Mouse (Mus musculus) thymus, adult 2 months (tissue): Measurements from ENCODE around the gene 2010111I01Rik. TPM values are rescaled to one million over a fixed set of nuclear protein-coding genes. Genes with fewer than 3 reads are reported as not detected.

Experiments used
- DNase-seq: peaks from one replicate; pipeline ENCODE4 v3.0.0; 2021
- H3K27ac ChIP-seq: fragments of 200-500 bp; 2 replicates; pipeline ENCODE4 v1.5.1; 2012; ENCODE audit warnings: low read length, control low read depth; ENCODE audit not compliant: control insufficient read depth, insufficient read depth
- H3K27me3 ChIP-seq: fragments of 200-500 bp; 2 replicates; pipeline ENCODE4 v1.6.1; 2012; ENCODE audit warnings: mild to moderate bottlenecking, low read length, moderate library complexity, mixed read lengths; ENCODE audit not compliant: control insufficient read depth, insufficient read depth
- H3K36me3 ChIP-seq: fragments of 200-500 bp; 2 replicates; pipeline ENCODE4 v1.6.1; 2012; ENCODE audit warnings: mild to moderate bottlenecking, low read length, moderate library complexity; ENCODE audit not compliant: control insufficient read depth, insufficient read depth
- H3K4me1 ChIP-seq: fragments of 200-500 bp; replicated peaks from 2 replicates; pipeline ENCODE4 v1.6.1; 2012; ENCODE audit warnings: low read length; ENCODE audit not compliant: control insufficient read depth, insufficient read depth
- H3K4me3 ChIP-seq: fragments of 200-500 bp; 2 replicates; pipeline ENCODE4 v1.5.1; 2012; ENCODE audit warnings: mild to moderate bottlenecking, low read length, control low read depth, moderate library complexity; ENCODE audit not compliant: control insufficient read depth, insufficient read depth
- CTCF ChIP-seq: fragments of 200-500 bp; IDR thresholded peaks from 2 replicates; pipeline ENCODE4 v1.5.1; 2012; ENCODE audit warnings: mild to moderate bottlenecking, control low read depth, low read length, moderate library complexity, borderline replicate concordance; ENCODE audit not compliant: control insufficient read depth, poor library complexity, insufficient read depth; ENCODE audit errors: extremely low read depth
- POLR2A ChIP-seq: fragments of 200-500 bp; IDR thresholded peaks from 2 replicates; pipeline ENCODE4 v1.6.1; 2012; ENCODE audit warnings: mild to moderate bottlenecking, low read length, control low read depth, moderate library complexity; ENCODE audit not compliant: control insufficient read depth, poor library complexity, insufficient read depth; ENCODE audit errors: extremely low read depth
- WGBS: fragments of 180-500 bp; shearing (Covaris S2); methylation state at CpG from one replicate; pipeline ENCODE4 v1.1.7; 2018; 5-methylcytosine and 5-hydroxymethylcytosine counted together
- polyA plus RNA-seq: library from polyadenylated mRNA; depleted of rRNA; stranded (reverse); fragments of >200 nt; gene quantifications from 2 replicates; pipeline ENCODE4 v1.2.3, GENCODE M21; 2012

Gene 2010111I01Rik
- polyA plus RNA-seq, 1 experiment: 61.4 TPM

- DNase-seq: peak; percentile 67
- no peaks in the 10 kb centered on the region for H3K27me3 ChIP-seq
- 57% methylated on average over 4 of the region's 4 CpGs for WGBS
- no peak overlapping the region for H3K27ac ChIP-seq
- H3K36me3 ChIP-seq: no peaks in the 10 kb centered on the region
- no peaks in the 10 kb centered on the region for H3K4me1 ChIP-seq
- H3K4me3 ChIP-seq: no peak overlapping the region
- TF ChIP-seq CTCF (no peak), POLR2A (no peak)
Observed at GRCm38 (mm10) chr13:63331379-63331778, 366.7 kb downstream of the 2010111I01Rik start.

DNA sequence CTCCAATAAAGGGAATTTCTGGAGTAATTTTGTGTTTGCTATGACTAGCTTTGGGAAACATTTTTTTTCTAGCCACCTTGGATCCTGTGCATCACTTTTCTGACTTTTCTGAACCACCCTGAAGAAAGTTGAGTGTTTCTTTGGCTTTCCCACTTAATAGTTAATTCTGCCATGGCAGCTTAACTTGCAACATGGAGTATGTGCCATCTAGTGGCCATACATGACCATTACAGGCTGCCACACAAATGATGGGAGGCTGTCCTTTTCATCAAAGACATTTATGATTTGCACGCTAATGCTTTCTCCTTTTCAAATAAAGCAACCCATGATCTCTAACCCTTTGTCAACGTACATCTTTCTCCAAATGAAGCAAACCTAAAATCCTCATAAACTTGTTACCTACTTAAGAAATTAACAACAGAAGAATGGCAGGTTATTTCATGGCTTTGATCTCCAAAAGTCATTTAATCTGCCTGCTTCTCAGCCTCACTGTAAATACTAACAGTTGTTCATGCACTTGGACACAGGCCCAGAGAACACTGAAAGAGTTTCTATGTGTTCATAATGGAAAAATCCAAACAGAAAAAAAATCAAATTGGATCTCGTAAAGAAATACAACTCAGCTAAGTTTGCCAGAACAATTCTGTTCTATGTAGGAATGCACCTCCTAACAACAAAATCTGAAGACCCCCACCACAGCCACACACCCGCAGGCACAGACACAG lies 368.0 kb downstream of the 2010111I01Rik start:
- Histone ChIP-seq H3K36me3 (no peaks in the 10 kb centered on the region), H3K4me3 (no peak overlapping the region), H3K4me1 (no peaks in the 10 kb centered on the region), H3K27ac (no peak overlapping the region), H3K27me3 (no peaks in the 10 kb centered on the region)
- TF ChIP-seq CTCF (no peak), POLR2A (no peak)
- DNase-seq: peak; percentile 65
- 53% methylated on average over 4 of the region's 4 CpGs for WGBS

DNA sequence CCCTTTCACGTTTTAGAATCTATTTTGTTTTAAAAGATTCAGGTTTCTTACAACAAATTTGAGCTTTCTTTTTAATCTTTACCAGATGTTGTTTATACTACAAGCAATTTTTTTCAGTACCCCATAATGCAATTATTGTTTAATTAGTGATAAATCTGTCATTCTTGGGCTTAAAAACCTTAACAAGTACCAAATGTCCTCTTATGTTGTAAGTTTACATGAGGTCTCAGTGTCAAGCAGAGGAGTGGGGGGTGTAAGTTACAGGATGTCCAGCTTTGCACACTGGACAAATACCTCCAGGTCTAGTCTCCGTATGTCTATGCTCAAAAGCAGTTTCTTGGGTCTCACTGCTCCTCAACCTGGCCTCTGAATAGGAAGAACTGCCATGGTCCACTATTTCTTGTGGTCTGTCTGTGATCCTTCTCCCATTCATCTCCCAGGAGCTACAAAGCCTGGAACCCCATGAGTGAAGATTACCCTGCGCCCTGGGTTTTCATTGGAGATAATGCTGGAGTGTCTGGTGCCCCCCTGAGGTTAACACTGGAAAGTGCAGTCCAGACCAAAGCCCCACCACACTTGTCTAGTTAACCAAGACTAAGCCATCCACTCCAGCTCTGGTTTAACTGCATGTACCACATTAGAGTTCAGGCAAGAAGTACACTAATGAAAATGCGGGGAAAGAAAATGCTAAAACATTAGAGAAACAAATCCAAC lies 370.9 kb downstream of the 2010111I01Rik start:
- no peak overlapping the region for H3K27ac ChIP-seq
- WGBS: 88% methylated on average over 4 of the region's 4 CpGs

GRCm38 (mm10) chr13:63336335-63336734 lies 371.6 kb downstream of the 2010111I01Rik start:
- TF ChIP-seq CTCF (no peak), POLR2A (no peak)
- Histone ChIP-seq H3K4me1 (no peaks in the 10 kb centered on the region), H3K27ac (no peak overlapping the region), H3K36me3 (no peaks in the 10 kb centered on the region), H3K27me3 (no peaks in the 10 kb centered on the region), H3K4me3 (no peak overlapping the region)
- DNase-seq: no peak
- WGBS: 94% methylated on average over 7 of the region's 7 CpGs

More for the DNA sequence above, 370.9 kb downstream of the 2010111I01Rik start:
- TF ChIP-seq CTCF (no peak), POLR2A (no peak)
- Histone ChIP-seq H3K4me1 (no peaks in the 10 kb centered on the region), H3K4me3 (no peak overlapping the region), H3K27me3 (no peaks in the 10 kb centered on the region), H3K36me3 (no peaks in the 10 kb centered on the region)
- DNase-seq: peak; percentile 47

- no peak overlapping the region for H3K4me3 ChIP-seq
- 96% methylated on average over 8 of the region's 8 CpGs for WGBS
- TF ChIP-seq POLR2A: no peak
- no peak for TF ChIP-seq CTCF
- H3K27ac ChIP-seq: no peak overlapping the region
- no peaks in the 10 kb centered on the region for H3K36me3 ChIP-seq
- no peaks in the 10 kb centered on the region for H3K4me1 ChIP-seq
- no peaks in the 10 kb centered on the region for H3K27me3 ChIP-seq
- DNase-seq: no peak
Observed at GRCm38 (mm10) chr13:63337239-63337960, 372.7 kb downstream of the 2010111I01Rik start.

DNA sequence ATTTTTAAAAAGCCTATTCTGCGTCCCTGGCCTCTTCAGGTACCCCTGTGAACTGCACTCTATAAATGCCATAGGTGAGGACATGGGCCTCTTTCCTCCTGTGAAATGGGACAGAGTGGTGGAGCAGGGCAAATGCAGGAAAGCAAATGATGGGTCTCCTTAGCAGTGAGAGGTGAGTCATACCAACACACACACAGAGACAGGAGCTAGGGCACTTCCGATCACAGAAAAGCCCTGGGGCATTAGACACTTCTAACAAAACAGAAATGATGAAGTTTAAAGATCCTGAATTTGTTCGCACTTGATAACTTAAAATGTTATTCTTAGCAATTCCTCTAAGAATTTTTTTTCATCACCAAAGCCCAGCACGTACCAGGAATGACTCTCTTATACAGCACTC lies 375.3 kb downstream of the 2010111I01Rik start:
- 95% methylated on average over 4 of the region's 4 CpGs for WGBS
- H3K4me3 ChIP-seq: no peak overlapping the region
- no peak overlapping the region for H3K27ac ChIP-seq
- TF ChIP-seq POLR2A: no peak
- TF ChIP-seq CTCF: no peak
- H3K4me1 ChIP-seq: no peaks in the 10 kb centered on the region
- no peaks in the 10 kb centered on the region for H3K36me3 ChIP-seq
- DNase-seq: no peak
- no peaks in the 10 kb centered on the region for H3K27me3 ChIP-seq
